Mouse (Mus musculus) embryo, embryonic 10.5 days (tissue): Measurements from ENCODE around the gene Lmln.
"Not testable (repeated sequence)": the region's sequence is repeated elsewhere in the genome, so short reads cannot be mapped to it uniquely, and the experiment has no call there.

Experiments
- DNase-seq: peaks from one replicate; pipeline ENCODE4 v3.0.0-alpha.2; 2015; ENCODE audit warnings: low spot score

Lmln gene

DNA sequence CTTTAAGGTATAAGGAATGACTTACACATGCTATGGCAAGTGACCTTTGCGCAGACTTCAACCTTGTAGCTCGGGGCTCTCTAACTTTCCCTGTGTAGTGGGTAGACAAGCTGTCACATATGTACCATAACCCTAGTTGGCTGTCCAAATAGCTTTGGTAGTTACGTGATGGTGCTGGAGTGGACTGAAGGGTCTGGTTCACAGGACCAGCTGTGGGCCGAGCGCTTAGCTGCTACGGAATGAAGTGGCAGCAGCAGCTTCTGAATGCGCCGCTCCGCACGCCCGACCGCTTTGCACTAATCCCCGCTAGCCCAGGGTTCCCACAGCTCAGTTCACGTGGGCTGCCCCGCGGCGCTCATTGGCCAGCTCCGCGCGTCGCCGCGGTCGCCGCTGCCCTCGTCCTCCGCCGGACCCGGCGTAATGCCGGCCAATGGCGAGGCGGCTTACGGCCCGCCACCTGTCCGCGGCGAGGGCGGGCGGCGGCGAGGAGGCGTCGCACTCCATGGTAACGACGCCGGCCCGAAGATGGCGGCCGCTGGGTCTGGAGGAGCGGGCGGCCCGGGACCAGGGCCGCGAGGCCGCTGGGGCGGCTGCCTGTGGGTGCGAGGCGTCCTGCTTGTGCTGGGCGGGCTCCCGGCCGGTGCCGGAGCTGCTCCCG is at the start of gene Lmln:
Gene Lmln, plus strand, starts transcription at position 498 of the 658 bp plus-strand sequence.
- peak; percentile 96 for DNase-seq

- no peak for DNase-seq
These were observed 48.5 kb upstream of the Lmln start for GRCm38 (mm10) chr16:33013801-33014200.

- DNase-seq: no peak
These were observed 47.4 kb upstream of the Lmln start for GRCm38 (mm10) chr16:33014921-33015320.

DNA sequence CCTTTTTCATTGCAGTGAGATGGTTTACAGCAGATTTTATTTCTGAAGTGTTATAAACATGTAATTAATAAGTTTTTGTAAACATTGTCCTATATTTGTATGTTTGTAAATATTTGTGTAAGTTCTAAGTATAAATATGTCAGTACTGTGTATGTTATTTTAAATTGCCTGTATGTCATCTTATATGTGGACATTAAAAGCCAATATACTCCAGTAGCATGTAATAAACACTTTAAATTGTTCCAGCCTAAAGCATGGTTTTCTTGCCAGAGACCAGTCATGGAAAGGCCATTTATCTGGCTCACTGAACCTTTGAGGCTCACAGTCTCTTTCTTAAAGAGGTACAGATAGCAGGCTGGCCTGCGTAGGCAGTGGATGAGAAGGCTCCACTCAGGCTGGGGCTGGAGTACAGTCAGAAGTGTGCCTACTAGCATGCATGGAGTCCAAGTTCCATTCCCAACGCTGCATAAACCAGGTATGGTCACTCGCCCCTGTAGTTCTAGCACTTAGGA is 46.9 kb upstream of the Lmln start:
- no peak for DNase-seq

DNA sequence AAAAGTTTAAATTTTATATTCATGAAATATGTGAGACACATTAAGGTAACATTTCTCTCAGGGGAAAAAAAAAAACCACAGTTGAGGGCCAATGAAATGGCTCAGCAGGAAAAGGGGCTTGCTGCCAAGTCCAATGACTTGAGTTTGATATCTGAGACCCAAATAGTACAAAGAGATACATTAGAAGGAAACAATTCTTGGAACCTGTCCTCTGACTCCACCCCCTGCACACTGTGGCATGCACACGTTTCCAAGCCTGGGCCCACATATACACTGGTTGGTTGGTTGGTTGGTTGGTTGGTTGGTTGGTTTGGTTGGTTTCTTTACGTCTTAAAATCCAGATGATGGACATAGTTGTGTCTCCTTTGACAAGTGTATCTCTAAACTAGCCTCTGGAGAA is 46.3 kb upstream of the Lmln start:
- no peak for DNase-seq

DNA sequence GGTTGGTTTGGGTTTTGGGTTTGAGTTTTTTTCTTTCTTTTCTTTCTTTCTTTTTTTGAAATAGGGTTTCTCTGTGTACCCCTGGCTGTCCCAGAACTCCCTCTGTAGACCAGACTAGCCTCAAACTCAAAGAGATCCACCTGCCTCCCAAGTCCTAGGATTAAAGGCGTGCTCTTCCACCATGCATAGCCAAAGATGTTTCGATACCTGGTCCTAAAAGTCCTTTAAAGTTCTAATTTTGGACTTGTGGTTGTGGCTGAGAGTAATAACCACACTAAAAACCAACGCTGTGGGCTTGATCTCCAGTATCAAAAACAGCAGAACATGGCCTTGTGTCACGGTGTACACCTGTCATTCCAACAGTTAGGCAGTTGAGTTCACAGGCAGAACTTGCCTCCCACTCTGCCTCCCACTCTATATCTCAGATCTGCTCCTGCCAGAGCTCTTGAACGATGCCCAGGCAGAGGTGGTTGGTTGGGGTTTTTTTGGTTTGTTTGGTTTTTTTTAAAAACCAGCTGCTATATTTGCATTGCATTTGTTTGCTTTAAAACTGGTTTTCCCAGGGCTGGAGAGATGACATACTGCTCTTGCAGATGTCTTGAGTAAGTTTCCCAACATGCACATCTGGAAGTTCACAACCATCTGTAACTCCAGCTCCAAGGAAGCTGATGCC is 44.5 kb upstream of the Lmln start:
- DNase-seq: no peak

- DNase-seq: no peak
These were observed 43.1 kb upstream of the Lmln start for GRCm38 (mm10) chr16:33019117-33019770.

GRCm38 (mm10) chr16:33021381-33021780 is 40.9 kb upstream of the Lmln start:
- DNase-seq: no peak

DNA sequence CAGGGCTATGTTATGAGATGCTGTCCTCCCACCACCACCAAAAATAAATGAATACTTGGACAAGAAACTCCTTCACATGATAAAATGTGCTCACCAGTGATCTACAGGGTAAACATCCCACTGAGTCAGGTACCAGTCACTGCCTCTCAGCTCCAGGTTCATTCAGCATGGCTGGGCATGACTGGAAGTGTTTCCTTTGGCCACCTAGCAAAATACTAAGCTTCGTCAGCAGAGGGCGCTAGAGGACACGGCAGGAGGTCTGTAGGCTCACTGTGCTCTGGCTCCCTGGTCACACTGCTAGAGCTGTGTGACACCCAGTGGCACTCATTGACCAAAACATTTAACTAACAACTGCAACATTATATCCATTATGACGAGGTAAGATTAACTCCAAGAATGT is 38.6 kb upstream of the Lmln start:
- DNase-seq: peak; percentile 88

DNA sequence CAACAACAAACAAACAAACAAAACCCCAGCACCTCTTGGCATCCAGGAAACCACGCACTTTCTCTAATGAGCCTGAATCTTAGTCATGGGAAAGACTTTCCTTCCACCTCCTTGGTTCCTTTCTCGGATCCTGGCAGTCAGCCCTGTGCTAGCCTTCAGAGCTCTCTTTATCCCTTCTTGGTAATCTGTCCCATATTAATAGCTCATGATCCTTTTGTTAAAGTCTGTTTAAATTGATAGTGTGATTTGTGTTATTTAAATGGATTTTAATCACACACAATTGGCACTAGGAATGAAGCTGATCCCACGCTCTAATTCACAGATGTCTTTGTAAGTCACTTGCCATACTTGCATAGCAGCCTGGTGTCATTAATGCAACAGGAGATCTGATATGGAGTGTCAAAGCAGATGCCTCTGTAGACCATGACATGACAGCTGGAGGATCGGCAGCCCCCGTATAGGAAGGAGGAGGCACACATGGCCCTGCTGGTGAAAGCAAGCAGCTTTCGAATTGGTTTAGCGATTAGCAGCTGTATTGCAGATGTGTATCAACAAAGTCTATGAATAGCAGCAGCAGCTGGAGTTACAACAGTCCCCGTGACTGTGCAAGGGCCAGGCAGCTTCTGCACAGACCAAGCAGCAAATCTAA is 37.7 kb upstream of the Lmln start:
- no peak for DNase-seq

GRCm38 (mm10) chr16:33026357-33026756 is 36.0 kb upstream of the Lmln start:
- no peak for DNase-seq

DNA sequence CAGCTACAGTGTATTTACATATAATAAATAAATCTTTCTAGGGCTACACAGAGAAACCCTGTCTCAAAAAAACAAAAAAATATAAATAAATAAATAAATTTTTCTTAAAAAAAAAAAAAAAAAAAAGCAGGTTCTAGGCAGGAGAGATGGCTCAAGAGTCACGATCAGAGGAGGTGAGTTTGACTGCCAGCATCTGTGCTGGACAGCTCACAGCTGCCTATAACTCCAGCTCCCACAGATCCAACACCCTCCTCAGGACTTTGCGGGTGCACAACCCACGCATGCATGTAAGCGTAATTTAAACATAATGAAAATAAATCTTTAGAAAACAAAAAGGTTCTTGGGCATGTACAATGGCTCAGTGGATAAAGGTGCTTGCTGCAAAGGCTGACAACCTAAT is 26.3 kb upstream of the Lmln start:
- DNase-seq: no peak

- DNase-seq: no peak
These were observed 19.6 kb upstream of the Lmln start for GRCm38 (mm10) chr16:33042682-33043081.

- no peak for DNase-seq
These were observed 19.1 kb upstream of the Lmln start for GRCm38 (mm10) chr16:33043268-33043667.

DNA sequence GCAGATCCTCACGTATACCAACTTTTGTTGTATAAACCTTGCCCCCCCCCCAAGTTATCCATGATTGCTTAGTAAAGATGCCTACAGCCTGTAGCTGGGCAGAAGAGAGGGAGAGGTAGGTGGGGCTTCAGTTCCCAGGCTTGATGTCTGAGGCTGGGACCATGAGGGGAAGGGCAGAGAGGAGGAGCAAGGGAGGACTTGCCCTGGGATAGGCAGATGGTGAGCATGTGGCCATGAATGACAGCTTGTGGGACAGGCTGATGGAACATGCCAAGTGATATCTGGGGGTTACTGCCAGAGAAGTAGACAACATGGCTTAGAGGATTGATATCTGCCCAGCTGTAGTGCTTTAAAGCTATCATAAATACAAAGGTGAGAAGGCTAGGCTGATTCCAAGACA is 14.3 kb upstream of the Lmln start:
- no peak for DNase-seq

- no peak for DNase-seq
These were observed 13.6 kb upstream of the Lmln start for GRCm38 (mm10) chr16:33048686-33049085.

- DNase-seq: no peak
These were observed 12.5 kb upstream of the Lmln start for GRCm38 (mm10) chr16:33049809-33050208.

GRCm38 (mm10) chr16:33053141-33053540 is 9.2 kb upstream of the Lmln start:
- no peak for DNase-seq

DNA sequence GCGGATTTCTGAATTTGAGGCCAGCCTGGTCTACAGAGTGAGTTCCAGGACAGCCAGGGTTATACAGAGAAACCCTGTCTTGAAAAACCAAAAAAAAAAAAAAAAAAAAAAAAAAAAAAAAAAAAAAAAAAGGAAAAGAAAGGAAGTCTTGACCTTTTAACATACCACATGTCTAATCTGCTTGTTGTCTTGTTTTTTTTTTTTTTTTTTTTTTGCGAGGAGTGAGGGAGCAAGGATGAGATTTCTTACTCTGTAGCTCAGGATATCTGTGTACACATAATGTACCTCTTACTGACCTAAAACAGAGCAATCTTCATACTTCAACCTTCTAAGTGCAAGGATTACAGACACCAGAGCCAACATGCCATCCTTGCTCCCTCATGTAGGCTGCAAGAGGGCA is 7.4 kb upstream of the Lmln start:
- DNase-seq: not testable (repeated sequence)

DNA sequence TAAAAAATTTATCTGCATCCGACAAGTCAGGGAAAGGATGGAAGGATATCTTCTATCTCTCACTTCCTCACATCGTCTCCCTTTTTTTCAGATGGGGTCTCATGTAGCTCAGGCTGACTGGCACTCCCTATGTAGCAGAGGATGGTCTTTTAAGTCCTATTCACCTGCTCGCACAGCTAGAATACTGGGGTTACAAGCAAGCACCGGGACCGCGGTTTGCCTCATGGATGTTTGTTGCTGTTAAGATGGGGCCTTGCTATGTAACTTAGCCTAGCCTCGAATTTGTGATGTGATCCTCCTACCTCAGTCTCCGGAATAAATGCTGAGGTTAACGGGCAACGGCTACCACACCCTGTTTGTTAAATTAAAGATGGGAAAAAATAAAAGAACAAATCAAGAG is 6.7 kb upstream of the Lmln start:
- DNase-seq: no peak

DNA sequence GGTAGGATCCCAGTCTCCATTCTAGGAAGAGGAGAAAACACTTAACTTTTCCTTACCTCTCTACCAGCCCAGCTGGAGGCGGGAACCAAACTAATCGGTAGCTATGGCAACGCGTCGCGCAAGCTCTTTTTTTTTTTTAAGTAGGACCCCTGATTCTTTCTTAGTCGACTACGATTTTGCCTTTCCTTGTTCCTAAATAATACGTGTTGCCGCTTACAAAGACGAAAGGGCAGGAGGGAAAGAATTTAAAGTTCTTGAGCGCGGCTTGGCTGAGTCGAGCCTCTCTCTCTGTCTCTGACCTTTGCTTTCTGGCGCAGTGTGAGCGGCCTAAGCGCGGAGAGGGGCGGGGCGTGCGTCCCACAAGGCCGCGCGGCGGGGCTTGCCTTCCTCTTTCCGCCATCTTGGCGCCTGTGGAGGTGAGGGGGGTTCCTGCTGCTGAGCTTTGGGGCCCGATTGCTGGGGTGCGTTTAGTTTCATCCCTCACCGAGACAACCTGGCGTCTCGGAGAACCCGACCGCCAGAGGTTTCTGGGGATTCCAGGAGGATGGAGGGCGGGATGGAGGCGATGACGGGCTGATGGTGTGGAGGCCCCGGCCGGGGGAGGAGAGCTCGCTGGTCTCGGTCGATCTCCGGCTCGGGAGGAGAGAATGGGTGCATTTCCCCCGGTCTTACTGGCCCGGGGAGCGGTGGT is 6.1 kb upstream of the Lmln start, which contains the start of the genes Iqcg and Rpl35a:
Gene Iqcg, minus strand, starts transcription at position 124 of the 691 bp plus-strand sequence.
Gene Rpl35a, plus strand, starts transcription at position 359 of the 691 bp plus-strand sequence.
- peak; percentile 95 for DNase-seq

DNA sequence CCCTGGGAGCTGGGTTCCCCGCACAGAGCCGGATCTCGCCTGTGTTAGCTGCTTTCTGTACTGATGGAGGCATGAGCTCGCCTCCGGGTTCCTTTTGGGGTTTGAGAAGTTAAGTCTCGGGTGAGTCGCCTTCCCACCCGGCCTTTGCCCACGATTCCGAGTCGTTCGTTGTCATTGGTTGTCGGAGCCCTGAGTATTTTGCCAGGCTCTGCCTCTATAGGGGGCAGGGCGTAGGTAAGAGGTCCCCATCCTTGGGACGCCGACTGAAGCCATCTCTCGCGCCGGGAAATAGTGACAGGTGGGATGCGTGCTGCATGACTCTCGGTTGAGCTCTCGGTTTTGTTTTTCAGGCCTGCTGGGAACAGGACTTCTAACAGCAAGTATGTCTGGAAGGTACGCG is 5.5 kb upstream of the Lmln start:
- DNase-seq: no peak
